Mouse (Mus musculus): ENCODE data around the gene Gnrhr. TPM values are rescaled to one million over a fixed set of nuclear protein-coding genes. Genes with fewer than 3 reads are reported as not detected.

The Gnrhr gene
- not detected in 2 replicates for polyA plus RNA-seq (2015; fragmentation: Nextera tagmentation; extraction: Ambion mirVana)

DNA sequence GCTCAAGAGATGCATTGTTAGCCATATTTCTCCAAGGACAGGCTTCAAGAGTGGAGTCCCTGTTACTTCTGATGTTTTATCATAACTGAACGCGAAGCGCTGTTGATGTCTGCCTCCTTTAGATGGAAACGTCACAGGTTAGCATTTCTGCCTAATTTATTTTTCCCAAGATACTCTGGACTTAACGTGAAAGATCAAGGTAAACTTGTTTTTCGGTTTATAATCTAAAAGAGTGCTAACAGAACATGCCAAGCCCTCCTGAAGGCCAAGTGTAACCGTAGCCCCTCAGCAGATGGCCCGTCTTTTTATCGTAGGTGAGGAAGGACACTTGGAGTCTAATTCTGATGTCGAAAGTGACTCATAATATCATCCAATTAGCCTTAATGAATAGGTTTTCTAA is at the start of gene Gnrhr:
Gnrhr (minus strand) TSS at position 101 of the 400 bp plus-strand sequence.

DNA sequence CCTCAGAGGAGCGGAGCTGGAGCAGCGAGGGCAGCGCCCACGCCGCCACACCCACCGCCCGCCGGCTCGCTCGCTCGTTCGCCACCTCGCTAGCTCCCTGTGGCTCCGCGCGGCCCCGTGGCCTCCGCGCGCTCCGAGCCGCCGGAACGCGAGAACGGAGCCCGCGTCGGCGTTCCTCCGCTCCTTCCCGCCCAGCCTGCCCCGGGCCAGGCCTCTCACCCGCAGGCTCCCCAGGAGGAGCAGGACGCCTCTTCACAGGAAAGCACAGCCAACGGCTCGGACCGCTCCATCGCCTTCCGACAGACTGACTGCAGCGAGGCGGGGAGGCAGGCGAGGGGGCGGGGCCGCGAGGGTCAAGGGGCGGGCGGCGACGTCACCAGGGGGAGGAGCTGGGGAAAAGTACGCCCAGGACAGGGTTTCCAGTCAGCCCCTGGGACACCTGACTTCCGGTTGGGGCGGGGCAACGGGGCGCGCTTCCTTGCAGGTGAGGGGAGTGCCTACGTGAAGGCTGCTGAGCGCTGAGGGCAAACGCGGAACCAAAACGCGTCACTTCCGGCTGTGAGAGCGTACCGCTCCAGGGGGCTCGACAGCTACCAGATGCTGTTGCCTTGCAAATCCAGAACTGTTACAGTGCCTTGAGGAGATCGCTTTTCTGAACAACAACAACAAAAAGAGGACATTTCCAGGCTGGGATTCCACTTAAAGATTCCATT is 25.1 kb downstream of the Gnrhr start, which contains the start of gene Uba6:
Uba6 (minus strand) TSS at position 355 of the 713 bp plus-strand sequence.

Other genes with a start within 250 kb of the Gnrhr start
- 21.7 and 22.6 TPM in 2 replicates for gene Cenpc1, start 132.3 kb downstream of the Gnrhr start, polyA plus RNA-seq (2015; fragmentation: Nextera tagmentation; extraction: Ambion mirVana)
- 7.8 and 12.0 TPM in 2 replicates for gene Stap1, start 126.2 kb downstream of the Gnrhr start, polyA plus RNA-seq (2015; fragmentation: Nextera tagmentation; extraction: Ambion mirVana)
- gene Uba6, start 25.1 kb downstream of the Gnrhr start, polyA plus RNA-seq (2015; fragmentation: Nextera tagmentation; extraction: Ambion mirVana), result 4.3 and 4.6 TPM in 2 replicates
- not detected in 2 replicates for gene Tmprss11c, start 91.4 kb upstream of the Gnrhr start, polyA plus RNA-seq (2015; fragmentation: Nextera tagmentation; extraction: Ambion mirVana)
- not detected in 2 replicates for gene Tmprss11d, start 175.5 kb upstream of the Gnrhr start, polyA plus RNA-seq (2015; fragmentation: Nextera tagmentation; extraction: Ambion mirVana)